Mouse (Mus musculus): ENCODE measurements around the gene Parva.

- TF ChIP-seq MAFK (IDR thresholded peaks at IDR 0.05; ENCODE audit: insufficient read depth, low read depth, low read length) (no peak), CHD2 (IDR thresholded peaks at IDR 0.05; ENCODE audit: low read depth, low read length) (no peak), ZC3H11A (IDR thresholded peaks at IDR 0.05; ENCODE audit: borderline replicate concordance, low read depth, low read length) (no peak)
These were observed 186.9 kb downstream of the Parva start for GRCm38 (mm10) chr7:112614046-112614790.

Measured in ES-E14 (cell line).